Mouse (Mus musculus) lung, postnatal 4 days (tissue): ENCODE results near the gene Syngr3.
"Not testable (repeated sequence)": the region's sequence is repeated elsewhere in the genome, so short reads cannot be mapped to it uniquely, and the experiment has no call there.

Source experiments
- DNase-seq, 2 experiments: peaks; one replicate each; pipeline ENCODE4 v3.0.0; 2021

Gene Syngr3

GRCm38 (mm10) chr17:24719494-24720222, 29.9 kb upstream of the Syngr3 start:
- peak; percentile 99 for DNase-seq

GRCm38 (mm10) chr17:24718938-24719337, 29.2 kb upstream of the Syngr3 start:
- DNase-seq: not testable (repeated sequence)

GRCm38 (mm10) chr17:24717943-24718342, 28.2 kb upstream of the Syngr3 start, which contains the start of the genes Rnf151 and Rps2:
Rnf151 (minus strand) TSS chr17:24718063.
Rps2 (plus strand) TSS chr17:24718116.
- DNase-seq: no peak

GRCm38 (mm10) chr17:24716166-24716682, 26.5 kb upstream of the Syngr3 start:
- DNase-seq: peak in 1 of 2 experiments; percentile 22

- no peak for DNase-seq
These were observed 25.8 kb upstream of the Syngr3 start for GRCm38 (mm10) chr17:24715556-24715955.

GRCm38 (mm10) chr17:24708646-24709045, 18.9 kb upstream of the Syngr3 start:
- no peak for DNase-seq

- DNase-seq: peak in 1 of 2 experiments; percentile 14
These were observed 18.2 kb upstream of the Syngr3 start for GRCm38 (mm10) chr17:24707801-24708425.

- peak; percentile 95 to 96 for DNase-seq
These were observed 17.4 kb upstream of the Syngr3 start, which contains the start of gene Tbl3 for GRCm38 (mm10) chr17:24706982-24707800. Tbl3 (minus strand) TSS chr17:24707660.

GRCm38 (mm10) chr17:24705821-24706220, 16.1 kb upstream of the Syngr3 start:
- DNase-seq: no peak

- DNase-seq: no peak
These were observed 11.5 kb upstream of the Syngr3 start for GRCm38 (mm10) chr17:24701251-24701650.

- DNase-seq: no peak
These were observed 9.7 kb upstream of the Syngr3 start for GRCm38 (mm10) chr17:24699473-24699872.

GRCm38 (mm10) chr17:24698715-24699114, 9.0 kb upstream of the Syngr3 start:
- no peak for DNase-seq

- DNase-seq: no peak
These were observed 8.2 kb upstream of the Syngr3 start for GRCm38 (mm10) chr17:24697985-24698384.

- peak; percentile 91 to 94 for DNase-seq
These were observed 6.4 kb upstream of the Syngr3 start, which contains the start of the genes Gfer and Noxo1 for GRCm38 (mm10) chr17:24696011-24696697. Gfer (minus strand) TSS chr17:24696156. Noxo1 (plus strand) TSS chr17:24696234.

GRCm38 (mm10) chr17:24695326-24696010, 5.7 kb upstream of the Syngr3 start:
- no peak for DNase-seq

GRCm38 (mm10) chr17:24692385-24692784, 2.6 kb upstream of the Syngr3 start:
- no peak for DNase-seq

GRCm38 (mm10) chr17:24687599-24687998, 2.2 kb downstream of the Syngr3 start:
- no peak for DNase-seq

- DNase-seq: peak; percentile 67 to 70
These were observed 2.6 kb downstream of the Syngr3 start for GRCm38 (mm10) chr17:24687146-24687595.

- peak; percentile 44 to 60 for DNase-seq
These were observed 3.2 kb downstream of the Syngr3 start for GRCm38 (mm10) chr17:24686514-24686913.

GRCm38 (mm10) chr17:24677500-24678080, 12.2 kb downstream of the Syngr3 start:
- no peak for DNase-seq

GRCm38 (mm10) chr17:24676877-24677276, 12.9 kb downstream of the Syngr3 start:
- DNase-seq: no peak
